Mouse (Mus musculus) midbrain, postnatal 0 days (tissue): ENCODE results near the gene Lix1l. TPM values are rescaled to one million over a fixed set of nuclear protein-coding genes. Genes with fewer than 3 reads are reported as not detected.

Source experiments
- ATAC-seq: fragments of 200-750 bp; cut with Nextera tagmentation; 2 replicates; pipeline ENCODE4 v1.8.0; 2017; ENCODE audit warnings: moderate number of reproducible peaks, mild to moderate bottlenecking, moderate TSS enrichment, moderate library complexity; ENCODE audit not compliant: low FRiP score
- DNase-seq: peaks from one replicate; pipeline ENCODE4 v3.0.0-alpha.2; 2015; ENCODE audit warnings: low spot score
- H3K27ac ChIP-seq: fragments of 300-500 bp; sonication (generic); 2 replicates; pipeline ENCODE4 v1.5.1; 2014; ENCODE audit warnings: low read depth, mild to moderate bottlenecking, low read length, mixed read lengths
- H3K27me3 ChIP-seq: fragments of 300-500 bp; sonication (generic); 2 replicates; pipeline ENCODE4 v1.6.1; 2014; ENCODE audit warnings: low read length, control low read depth, mixed read lengths; ENCODE audit not compliant: insufficient read depth
- H3K36me3 ChIP-seq: fragments of 300-500 bp; sonication (generic); 2 replicates; pipeline ENCODE4 v1.6.1; 2014; ENCODE audit warnings: low read length, control low read depth, mixed read lengths; ENCODE audit not compliant: insufficient read depth
- H3K4me1 ChIP-seq: fragments of 300-500 bp; sonication (generic); 2 replicates; pipeline ENCODE4 v1.6.1; 2014; ENCODE audit warnings: mild to moderate bottlenecking, control low read depth, antibody characterized with exemption, low read length, mixed read lengths; ENCODE audit not compliant: insufficient read depth
- H3K4me2 ChIP-seq: fragments of 300-500 bp; sonication (generic); 2 replicates; pipeline ENCODE4 v1.6.1; 2014; ENCODE audit warnings: low read depth, mild to moderate bottlenecking, low read length, mixed read lengths; ENCODE audit not compliant: poor library complexity, severe bottlenecking
- H3K4me3 ChIP-seq: fragments of 300-500 bp; sonication (generic); 2 replicates; pipeline ENCODE4 v1.5.1; 2014; ENCODE audit warnings: low read depth, mild to moderate bottlenecking, low read length, moderate library complexity
- H3K9ac ChIP-seq: fragments of 300-500 bp; sonication (generic); replicated peaks from 2 replicates; pipeline ENCODE4 v1.6.1; 2014; ENCODE audit warnings: mild to moderate bottlenecking, low read length, moderate library complexity, mixed read lengths; ENCODE audit not compliant: poor library complexity, severe bottlenecking
- H3K9me3 ChIP-seq: fragments of 300-500 bp; sonication (generic); 2 replicates; pipeline ENCODE4 v1.6.1; 2016; ENCODE audit warnings: low read length, control low read depth
- CTCF ChIP-seq: IDR thresholded peaks from 2 replicates; pipeline ENCODE4 v1.5.1; 2016; ENCODE audit warnings: antibody characterized with exemption, mild to moderate bottlenecking
- WGBS: fragments of 180-500 bp; shearing (Covaris S2); extraction: QIAGEN DNeasy Blood & Tissue Kit; methylation state at CpG from one replicate; pipeline ENCODE4 v1.1.7; 2014; 5-methylcytosine and 5-hydroxymethylcytosine counted together
- polyA plus RNA-seq: library from polyadenylated mRNA; unstranded; fragments of >200 nt; fragmentation: Nextera tagmentation; extraction: Ambion mirVana; gene quantifications from 2 replicates; pipeline ENCODE4 v1.2.1, GENCODE M21; 2015
- total RNA-seq: library from RNA; depleted of rRNA; stranded (reverse); fragments of >200 nt; gene quantifications from 2 replicates; pipeline ENCODE4 v1.2.3, GENCODE M21; 2014; rRNA removed

Gene Lix1l
- 38.0 and 52.9 TPM in 2 replicates for total RNA-seq
- 3.2 TPM in 2 replicates for polyA plus RNA-seq

GRCm38 (mm10) chr3:96600639-96601250 lies at the start of gene Lix1l:
Lix1l (plus strand) TSS chr3:96601149.
- H3K4me2 ChIP-seq: peak within 1 kb of the TSS; percentile 72
- under 1% methylated on average over 27 of the region's 27 CpGs for WGBS

GRCm38 (mm10) chr3:96551203-96551602 lies 49.7 kb upstream of the Lix1l start:
- WGBS: 14% methylated on average over 8 of the region's 8 CpGs
- Histone ChIP-seq H3K4me3 (no peak overlapping the region), H3K9me3 (no peaks in the 10 kb centered on the region), H3K4me1 (no peaks in the 10 kb centered on the region), H3K27me3 (no peaks in the 10 kb centered on the region), H3K36me3 (no peaks in the 10 kb centered on the region), H3K27ac (no peak overlapping the region), H3K4me2 (no peak overlapping the region), H3K9ac (no peak overlapping the region)
- ATAC-seq (no peak), DNase-seq (peak; percentile 78)
- peak; percentile 81 for TF ChIP-seq CTCF

More at GRCm38 (mm10) chr3:96600639-96601250, at the start of gene Lix1l:
- H3K4me3 ChIP-seq: peak within 1 kb of the TSS; percentile 83
- H3K27ac ChIP-seq: peak within 1 kb of the TSS; percentile 83
- DNase-seq: peak; percentile 98
- peaks cover 16% of the 10 kb centered on the region; the same call in 1 of the 2 replicates for H3K4me1 ChIP-seq
- no peaks in the 10 kb centered on the region for H3K36me3 ChIP-seq
- ATAC-seq: peak; percentile 87
- no peak for TF ChIP-seq CTCF
- no peaks in the 10 kb centered on the region for H3K27me3 ChIP-seq
- H3K9me3 ChIP-seq: no peaks in the 10 kb centered on the region
- peak within 1 kb of the TSS; percentile 80 for H3K9ac ChIP-seq

- Histone ChIP-seq H3K27ac (no peak overlapping the region), H3K36me3 (no peaks in the 10 kb centered on the region), H3K4me3 (no peak overlapping the region), H3K9me3 (no peaks in the 10 kb centered on the region), H3K4me2 (no peak overlapping the region), H3K4me1 (0 out of 2 replicates have a peak, but pooled peaks cover 3% of the 10 kb centered on the region), H3K27me3 (no peaks in the 10 kb centered on the region), H3K9ac (no peak overlapping the region)
- no peak for TF ChIP-seq CTCF
- no peak for ATAC-seq
- WGBS: 81% methylated on average over 7 of the region's 7 CpGs
- DNase-seq: no peak
Observed at GRCm38 (mm10) chr3:96551890-96552289, 49.1 kb upstream of the Lix1l start.

- Histone ChIP-seq H3K36me3 (no peaks in the 10 kb centered on the region), H3K9me3 (no peaks in the 10 kb centered on the region), H3K27me3 (no peaks in the 10 kb centered on the region), H3K4me1 (0 out of 2 replicates have a peak, but pooled peaks cover 3% of the 10 kb centered on the region), H3K4me2 (no peak overlapping the region), H3K27ac (no peak overlapping the region), H3K4me3 (no peak overlapping the region), H3K9ac (no peak overlapping the region)
- DNase-seq (no peak), ATAC-seq (no peak)
- no peak for TF ChIP-seq CTCF
- WGBS: 90% methylated on average over 6 of the region's 6 CpGs
Observed at GRCm38 (mm10) chr3:96553601-96554000, 47.3 kb upstream of the Lix1l start.

GRCm38 (mm10) chr3:96554251-96554650 lies 46.7 kb upstream of the Lix1l start:
- Histone ChIP-seq H3K27ac (no peak overlapping the region), H3K4me3 (no peak overlapping the region), H3K4me1 (peaks cover 3% of the 10 kb centered on the region; the same call in 1 of the 2 replicates), H3K9ac (no peak overlapping the region), H3K27me3 (no peaks in the 10 kb centered on the region), H3K4me2 (no peak overlapping the region), H3K9me3 (no peaks in the 10 kb centered on the region), H3K36me3 (no peaks in the 10 kb centered on the region)
- ATAC-seq (no peak), DNase-seq (no peak)
- TF ChIP-seq CTCF: no peak
- WGBS: 83% methylated on average over 6 of the region's 6 CpGs

- Histone ChIP-seq H3K4me1 (peaks cover 10% of the 10 kb centered on the region; the same call in 1 of the 2 replicates), H3K9ac (no peak overlapping the region), H3K4me2 (no peak overlapping the region), H3K9me3 (no peaks in the 10 kb centered on the region), H3K4me3 (no peak overlapping the region), H3K27ac (peak overlapping the region; percentile 43; the same call in 1 of the 2 replicates), H3K27me3 (no peaks in the 10 kb centered on the region), H3K36me3 (peaks cover 6% of the 10 kb centered on the region)
- WGBS: 47% methylated on average over 12 of the region's 12 CpGs
- no peak for TF ChIP-seq CTCF
- ATAC-seq: 0 out of 2 replicates have a peak, but pooled peaks have one; percentile 10
- peak; percentile 83 for DNase-seq
Observed at GRCm38 (mm10) chr3:96555041-96555596, 45.8 kb upstream of the Lix1l start.
